In the genomic region with DNA sequence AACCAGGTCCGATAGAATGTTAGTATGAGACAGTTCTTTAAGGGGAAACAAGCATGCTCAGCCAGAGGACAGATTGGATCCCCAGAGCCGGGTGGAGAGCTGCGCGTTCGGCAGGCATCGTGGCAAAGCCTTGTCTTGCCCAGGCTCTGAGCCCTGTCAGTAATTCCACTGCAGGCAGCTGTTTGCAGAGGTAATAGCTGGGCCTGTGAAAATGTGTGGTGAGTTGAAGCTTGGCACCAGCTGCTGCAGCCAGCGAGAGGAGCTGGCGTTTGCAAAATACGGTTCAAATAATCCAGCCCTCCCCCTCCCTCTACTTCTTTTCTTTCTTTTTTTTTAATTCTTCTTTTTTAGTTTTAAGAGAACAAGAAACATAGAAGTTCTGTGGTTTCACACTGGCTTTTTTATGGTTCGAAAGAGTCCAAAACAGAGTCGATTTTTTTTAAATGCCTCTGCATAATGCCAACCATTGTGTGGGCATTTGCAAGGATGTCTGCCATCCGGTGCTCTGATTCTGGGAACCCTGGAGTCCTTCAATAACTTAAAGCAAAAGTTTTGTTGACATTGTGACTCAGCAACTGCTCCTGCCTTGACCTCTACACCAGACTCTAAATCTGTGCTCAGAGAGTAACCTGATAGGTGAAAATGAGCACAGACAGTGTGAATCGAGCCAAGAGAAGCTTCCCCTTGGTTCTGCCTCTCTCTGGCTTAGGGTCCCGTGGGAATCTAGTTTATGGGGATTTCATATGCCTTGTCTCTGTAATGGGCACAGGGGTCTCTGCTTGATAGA, we compare ENCODE assay signal across 7 mouse cellular contexts.
DNase-seq lines count a peak whose midpoint lies in the region; ATAC-seq lines count a peak whose summit lies in the region.

No protein-coding gene starts in this region.

- H3K27ac ChIP-seq in embryonic facial prominence, embryonic 11.5 days (replicated peaks; ENCODE audit: low read depth, low read length), result no peak overlapping the region
- H3K27ac ChIP-seq in limb, embryonic 15.5 days, result peak overlapping the region; percentile 43; the same call in 1 of the 2 replicates
- no peak overlapping the region for H3K27ac ChIP-seq in kidney, embryonic 16.5 days (ENCODE audit: low read length)

- no peaks in the 10 kb centered on the region for H3K36me3 ChIP-seq in embryonic facial prominence, embryonic 11.5 days (replicated peaks; ENCODE audit: control insufficient read depth, insufficient read depth, low read depth, low read length)
- H3K36me3 ChIP-seq in limb, embryonic 15.5 days, result no peaks in the 10 kb centered on the region
- H3K36me3 ChIP-seq in kidney, embryonic 16.5 days (ENCODE audit: insufficient read depth, low read length), result no peaks in the 10 kb centered on the region

- H3K27me3 ChIP-seq in embryonic facial prominence, embryonic 11.5 days (ENCODE audit: control insufficient read depth, insufficient read depth, low read length), result no peaks in the 10 kb centered on the region
- 0 out of 2 replicates have a peak, but pooled peaks cover 7% of the 10 kb centered on the region for H3K27me3 ChIP-seq in limb, embryonic 15.5 days
- H3K27me3 ChIP-seq in kidney, embryonic 16.5 days (ENCODE audit: insufficient read depth, low read length), result no peaks in the 10 kb centered on the region

- H3K9ac ChIP-seq in embryonic facial prominence, embryonic 11.5 days (replicated peaks; ENCODE audit: low read length), result no peak overlapping the region
- no peak overlapping the region for H3K9ac ChIP-seq in limb, embryonic 15.5 days
- H3K9ac ChIP-seq in kidney, embryonic 16.5 days (replicated peaks; ENCODE audit: low read length), result no peak overlapping the region

- ATAC-seq in embryonic facial prominence, embryonic 11.5 days (replicated peaks; ENCODE audit: insufficient number of reproducible peaks, low FRiP score, low TSS enrichment, low read depth), result no peak
- ATAC-seq in limb, embryonic 15.5 days (ENCODE audit: insufficient number of reproducible peaks, low FRiP score, low TSS enrichment, low read depth), result peak; percentile 59; the same call in 1 of the 2 replicates
- ATAC-seq in kidney, embryonic 16.5 days (ENCODE audit: low FRiP score, low TSS enrichment), result no peak

- peak; percentile 14 to 27 for DNase-seq in left cerebral cortex, adult 18-20 months (ENCODE audit: low spot score in 2 of 2)
- no peak for DNase-seq in left cerebral cortex, postnatal 4 days
- DNase-seq in Muller cell, postnatal 12 days (ENCODE audit: inconsistent ontology term), result peak; percentile 11
- DNase-seq in embryonic facial prominence, embryonic 11.5 days (ENCODE audit: low spot score), result peak; percentile 56
- no peak for DNase-seq in cerebellum, adult 18-20 months

- H3K9me3 ChIP-seq in embryonic facial prominence, embryonic 11.5 days (replicated peaks; ENCODE audit: control insufficient read depth, low read length), result no peaks in the 10 kb centered on the region
- H3K9me3 ChIP-seq in limb, embryonic 15.5 days, result no peaks in the 10 kb centered on the region
- H3K9me3 ChIP-seq in kidney, embryonic 16.5 days (ENCODE audit: low read length), result no peaks in the 10 kb centered on the region

- H3K4me3 ChIP-seq in embryonic facial prominence, embryonic 11.5 days (ENCODE audit: low read depth, low read length), result no peak overlapping the region
- H3K4me3 ChIP-seq in limb, embryonic 15.5 days, result no peak overlapping the region
- no peak overlapping the region for H3K4me3 ChIP-seq in kidney, embryonic 16.5 days (ENCODE audit: low read length)

- intact Hi-C loops in left cerebral cortex, postnatal 4 days (cut with DNase I), result no loop called here

- no peak overlapping the region for H3K4me2 ChIP-seq in embryonic facial prominence, embryonic 11.5 days (ENCODE audit: low read depth, low read length)
- no peak overlapping the region for H3K4me2 ChIP-seq in limb, embryonic 15.5 days
- H3K4me2 ChIP-seq in kidney, embryonic 16.5 days (replicated peaks; ENCODE audit: low read depth, low read length), result no peak overlapping the region

- H3K4me1 ChIP-seq in embryonic facial prominence, embryonic 11.5 days (ENCODE audit: control insufficient read depth, insufficient read depth, low read length), result peaks cover 6% of the 10 kb centered on the region
- peaks cover 28% of the 10 kb centered on the region for H3K4me1 ChIP-seq in limb, embryonic 15.5 days
- no peaks in the 10 kb centered on the region; the same call in 1 of the 2 replicates for H3K4me1 ChIP-seq in kidney, embryonic 16.5 days (ENCODE audit: insufficient read depth, low read length)

- 57% methylated on average over 14 of the region's 14 CpGs for WGBS in embryonic facial prominence, embryonic 11.5 days
- WGBS in limb, embryonic 15.5 days, result 40% methylated on average over 14 of the region's 14 CpGs
- WGBS in kidney, embryonic 16.5 days, result 57% methylated on average over 14 of the region's 14 CpGs

Comparison
In these comparisons a context has a peak if more than half of its experiments do, and no peak if none do; other contexts are left out.
1. DNase-seq: peak in left cerebral cortex, adult 18-20 months (2 of 2), Muller cell, postnatal 12 days (single experiment) and embryonic facial prominence, embryonic 11.5 days (single experiment); none in left cerebral cortex, postnatal 4 days (single experiment) and cerebellum, adult 18-20 months (0 of 2).